Mouse (Mus musculus): ENCODE measurements around the gene Palmd.

DNA sequence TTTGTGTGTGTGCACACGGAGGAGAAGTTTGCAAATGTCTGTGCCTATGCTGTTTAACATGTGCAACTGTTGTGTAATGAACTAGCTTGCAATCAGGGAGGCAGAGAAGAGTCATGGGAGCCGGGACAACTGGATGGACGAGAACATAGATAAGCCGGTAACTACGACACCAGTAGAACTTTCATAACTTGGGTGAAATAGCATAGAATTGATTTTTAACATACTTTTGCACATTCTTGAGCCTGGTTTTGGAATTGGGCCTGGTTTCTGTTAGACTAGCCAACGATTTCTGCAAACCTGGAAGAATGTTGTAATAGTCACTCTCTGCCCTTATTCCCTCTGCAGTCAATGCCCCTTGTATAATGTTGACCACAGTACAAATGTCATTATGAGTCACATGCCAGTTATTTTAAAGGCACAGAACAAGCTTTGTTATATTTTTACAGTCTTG lies 18.1 kb downstream of the Palmd start:
- TF ChIP-seq CTCF (conservative IDR thresholded peaks at IDR 0.05; ENCODE audit: insufficient read depth, insufficient read length, low read depth, low read length) (no peak), POLR2A (IDR thresholded peaks at IDR 0.05; ENCODE audit: low read depth, low read length) (no peak)

Data from kidney, adult 2 months (tissue).